Mouse (Mus musculus) forebrain, embryonic 16.5 days (tissue): Measurements from ENCODE around the gene Pard6b. TPM values are rescaled to one million over a fixed set of nuclear protein-coding genes. Genes with fewer than 3 reads are reported as not detected.

ENCODE experiments used
- ATAC-seq: fragments of 200-750 bp; cut with Nextera tagmentation; 2 replicates; pipeline ENCODE4 v1.8.0; 2017; ENCODE audit warnings: mild to moderate bottlenecking, moderate library complexity
- H3K27ac ChIP-seq: fragments of 300-500 bp; sonication (generic); 2 replicates; pipeline ENCODE4 v1.5.1; 2014; ENCODE audit warnings: low read length, control low read depth
- H3K27me3 ChIP-seq: fragments of 300-500 bp; sonication (generic); replicated peaks from 2 replicates; pipeline ENCODE4 v1.6.1; 2014; ENCODE audit warnings: low read length; ENCODE audit not compliant: control insufficient read depth, insufficient read depth
- H3K36me3 ChIP-seq: fragments of 300-500 bp; sonication (generic); 2 replicates; pipeline ENCODE4 v1.6.1; 2014; ENCODE audit not compliant: control insufficient read depth, insufficient read depth
- H3K4me1 ChIP-seq: fragments of 300-500 bp; sonication (generic); replicated peaks from 2 replicates; pipeline ENCODE4 v1.6.1; 2014; ENCODE audit warnings: low read length; ENCODE audit not compliant: control insufficient read depth, insufficient read depth
- H3K4me2 ChIP-seq: fragments of 300-500 bp; sonication (generic); 2 replicates; pipeline ENCODE4 v1.6.1; 2014; ENCODE audit warnings: mild to moderate bottlenecking, low read length, control low read depth
- H3K4me3 ChIP-seq: fragments of 300-500 bp; sonication (generic); replicated peaks from 2 replicates; pipeline ENCODE4 v1.5.1; 2014; ENCODE audit warnings: mild to moderate bottlenecking, low read length, control low read depth
- H3K9ac ChIP-seq: fragments of 300-500 bp; sonication (generic); replicated peaks from 2 replicates; pipeline ENCODE4 v1.6.1; 2014; ENCODE audit warnings: low read depth, low read length, control low read depth
- H3K9me3 ChIP-seq: fragments of 300-500 bp; sonication (generic); 2 replicates; pipeline ENCODE4 v1.6.1; 2016; ENCODE audit warnings: low read length; ENCODE audit not compliant: control insufficient read depth
- WGBS: fragments of 180-500 bp; shearing (Covaris S2); extraction: QIAGEN DNeasy Blood & Tissue Kit; methylation state at CpG from one replicate; pipeline ENCODE4 v1.1.7; 2014; 5-methylcytosine and 5-hydroxymethylcytosine counted together
- polyA plus RNA-seq: library from polyadenylated mRNA; unstranded; fragments of >200 nt; fragmentation: Nextera tagmentation; extraction: Ambion mirVana; gene quantifications from 2 replicates; pipeline ENCODE4 v1.2.1, GENCODE M21; 2015

Pard6b gene
- polyA plus RNA-seq, 1 experiment from 2014 or later: 6.2 TPM

- H3K4me2 ChIP-seq: no peak overlapping the region
- no peak for ATAC-seq
Measured at GRCm38 (mm10) chr2:168127767-168128166, 47.0 kb downstream of the Pard6b start.

GRCm38 (mm10) chr2:168128211-168128859 is 47.5 kb downstream of the Pard6b start:
- Histone ChIP-seq H3K9ac (no peak overlapping the region), H3K27ac (no peak overlapping the region), H3K4me3 (no peak overlapping the region), H3K4me2 (no peak overlapping the region), H3K9me3 (no peaks in the 10 kb centered on the region), H3K27me3 (no peaks in the 10 kb centered on the region), H3K36me3 (no peaks in the 10 kb centered on the region), H3K4me1 (peaks cover 7% of the 10 kb centered on the region; the same call in 1 of the 2 replicates)
- ATAC-seq: peak; percentile 91
- WGBS: 23% methylated on average over 12 of the region's 14 CpGs

More at GRCm38 (mm10) chr2:168127767-168128166, 47.0 kb downstream of the Pard6b start:
- 73% methylated on average over 14 of the region's 14 CpGs for WGBS
- Histone ChIP-seq H3K4me3 (no peak overlapping the region), H3K9me3 (no peaks in the 10 kb centered on the region), H3K36me3 (no peaks in the 10 kb centered on the region), H3K27me3 (no peaks in the 10 kb centered on the region), H3K27ac (no peak overlapping the region), H3K9ac (no peak overlapping the region), H3K4me1 (peaks cover 7% of the 10 kb centered on the region; the same call in 1 of the 2 replicates)

- Histone ChIP-seq H3K27me3 (no peaks in the 10 kb centered on the region), H3K36me3 (no peaks in the 10 kb centered on the region), H3K9me3 (no peaks in the 10 kb centered on the region), H3K9ac (no peak overlapping the region), H3K4me3 (no peak overlapping the region), H3K4me1 (peaks cover 7% of the 10 kb centered on the region; the same call in 1 of the 2 replicates), H3K27ac (no peak overlapping the region), H3K4me2 (no peak overlapping the region)
- WGBS: 91% methylated on average over 3 of the region's 3 CpGs
- no peak for ATAC-seq
Measured at GRCm38 (mm10) chr2:168130046-168130445, 49.2 kb downstream of the Pard6b start.

GRCm38 (mm10) chr2:168137161-168137560 is 56.4 kb downstream of the Pard6b start:
- Histone ChIP-seq H3K4me3 (no peak overlapping the region), H3K4me2 (no peak overlapping the region), H3K4me1 (no peaks in the 10 kb centered on the region), H3K9ac (no peak overlapping the region), H3K9me3 (no peaks in the 10 kb centered on the region), H3K36me3 (no peaks in the 10 kb centered on the region), H3K27ac (peak overlapping the region; percentile 67), H3K27me3 (no peaks in the 10 kb centered on the region)
- 54% methylated on average over 15 of the region's 15 CpGs for WGBS
- ATAC-seq: peak; percentile 71

GRCm38 (mm10) chr2:168143794-168144193 is 63.0 kb downstream of the Pard6b start:
- no peaks in the 10 kb centered on the region for H3K9me3 ChIP-seq
- H3K36me3 ChIP-seq: no peaks in the 10 kb centered on the region
- no peak overlapping the region for H3K4me2 ChIP-seq
- H3K27me3 ChIP-seq: no peaks in the 10 kb centered on the region
- H3K4me3 ChIP-seq: no peak overlapping the region
- no peak overlapping the region for H3K9ac ChIP-seq
- no peaks in the 10 kb centered on the region for H3K4me1 ChIP-seq
- no peak overlapping the region for H3K27ac ChIP-seq
- no peak for ATAC-seq
- WGBS: 29% methylated on average over 5 of the region's 5 CpGs

GRCm38 (mm10) chr2:168145437-168145836 is 64.6 kb downstream of the Pard6b start:
- Histone ChIP-seq H3K4me1 (no peaks in the 10 kb centered on the region), H3K9me3 (no peaks in the 10 kb centered on the region), H3K4me3 (no peak overlapping the region), H3K4me2 (no peak overlapping the region), H3K9ac (no peak overlapping the region), H3K36me3 (no peaks in the 10 kb centered on the region), H3K27ac (no peak overlapping the region), H3K27me3 (no peaks in the 10 kb centered on the region)
- WGBS: 61% methylated on average over 2 of the region's 2 CpGs
- no peak for ATAC-seq

GRCm38 (mm10) chr2:168147722-168148432 is 67.1 kb downstream of the Pard6b start:
- H3K27me3 ChIP-seq: no peaks in the 10 kb centered on the region
- H3K27ac ChIP-seq: no peak overlapping the region
- H3K4me1 ChIP-seq: no peaks in the 10 kb centered on the region
- no peak overlapping the region for H3K4me3 ChIP-seq
- no peaks in the 10 kb centered on the region for H3K9me3 ChIP-seq
- H3K4me2 ChIP-seq: no peak overlapping the region
- H3K9ac ChIP-seq: no peak overlapping the region
- WGBS: 76% methylated on average over 22 of the region's 22 CpGs
- ATAC-seq: no peak
- no peaks in the 10 kb centered on the region for H3K36me3 ChIP-seq

GRCm38 (mm10) chr2:168149241-168149640 is 68.4 kb downstream of the Pard6b start:
- Histone ChIP-seq H3K9ac (no peak overlapping the region), H3K27ac (no peak overlapping the region), H3K27me3 (no peaks in the 10 kb centered on the region), H3K36me3 (no peaks in the 10 kb centered on the region), H3K9me3 (no peaks in the 10 kb centered on the region), H3K4me1 (peaks cover 3% of the 10 kb centered on the region), H3K4me3 (no peak overlapping the region), H3K4me2 (no peak overlapping the region)
- WGBS: 93% methylated on average over 8 of the region's 8 CpGs
- ATAC-seq: no peak
